Mouse (Mus musculus): ENCODE measurements at regions not wholly inside any gene's neighbourhood (a gene's known extent, or its start where the extent isn't known, plus 50 kb on each side); places are given as distances from the start of the nearest gene placed in this dataset.

- DNase-seq = no peak
These were observed 67.5 kb downstream of the Lmo4 start for GRCm38 (mm10) chr3:144137483-144137882.

- no peak for DNase-seq
These were observed 68.6 kb downstream of the Lmo4 start for GRCm38 (mm10) chr3:144136432-144136831.

GRCm38 (mm10) chr3:144135646-144136045 lies 69.4 kb downstream of the Lmo4 start:
- DNase-seq = no peak

GRCm38 (mm10) chr3:144128042-144128441 lies 77.0 kb downstream of the Lmo4 start:
- no peak for DNase-seq

DNA sequence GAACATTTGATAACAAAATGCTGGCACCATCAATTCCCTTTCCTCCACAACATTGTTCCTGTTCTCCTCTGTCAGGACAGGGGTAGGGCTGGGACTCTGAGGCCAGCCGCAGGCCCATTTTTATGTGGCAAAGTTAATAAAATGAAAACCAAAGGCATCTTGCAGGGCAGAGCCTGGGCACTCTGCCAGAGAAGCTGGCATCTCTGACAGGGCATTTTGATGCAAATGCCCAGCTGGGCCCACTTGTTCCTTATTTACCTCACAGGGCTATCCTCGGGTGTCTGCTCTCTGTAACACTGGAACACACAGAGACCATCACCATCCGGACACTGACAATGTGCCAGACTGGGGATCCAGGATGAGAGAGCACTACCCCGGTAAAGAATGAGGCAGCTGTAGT lies 80.7 kb downstream of the Lmo4 start:
- DNase-seq = no peak

GRCm38 (mm10) chr3:144123361-144124072 lies 81.5 kb downstream of the Lmo4 start:
- DNase-seq = no peak

- DNase-seq = no peak
These were observed 85.9 kb downstream of the Lmo4 start for GRCm38 (mm10) chr3:144119076-144119475.

GRCm38 (mm10) chr3:144113672-144114645 lies 91.1 kb downstream of the Lmo4 start:
- DNase-seq = no peak

GRCm38 (mm10) chr3:144110331-144111080 lies 94.5 kb downstream of the Lmo4 start:
- DNase-seq = no peak

DNA sequence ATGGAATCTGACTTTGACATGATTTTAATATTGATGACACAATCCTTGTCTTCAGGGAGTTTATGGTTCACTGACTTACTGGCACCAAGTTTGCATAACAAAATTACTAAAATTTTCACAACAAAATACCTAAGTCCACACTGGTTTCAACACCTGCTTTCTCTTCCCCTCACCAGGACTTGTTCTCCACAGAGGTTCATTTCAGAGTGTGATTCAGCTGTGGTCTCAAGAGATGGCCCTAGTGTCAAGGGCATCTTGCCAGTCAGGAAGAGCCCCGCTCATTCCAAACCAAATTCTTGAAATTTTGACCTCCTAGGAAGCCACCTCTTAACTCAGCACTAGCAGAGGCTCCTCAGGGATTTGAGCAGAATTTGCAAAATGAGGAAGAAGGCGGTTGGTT lies 95.3 kb downstream of the Lmo4 start:
- DNase-seq = no peak

DNA sequence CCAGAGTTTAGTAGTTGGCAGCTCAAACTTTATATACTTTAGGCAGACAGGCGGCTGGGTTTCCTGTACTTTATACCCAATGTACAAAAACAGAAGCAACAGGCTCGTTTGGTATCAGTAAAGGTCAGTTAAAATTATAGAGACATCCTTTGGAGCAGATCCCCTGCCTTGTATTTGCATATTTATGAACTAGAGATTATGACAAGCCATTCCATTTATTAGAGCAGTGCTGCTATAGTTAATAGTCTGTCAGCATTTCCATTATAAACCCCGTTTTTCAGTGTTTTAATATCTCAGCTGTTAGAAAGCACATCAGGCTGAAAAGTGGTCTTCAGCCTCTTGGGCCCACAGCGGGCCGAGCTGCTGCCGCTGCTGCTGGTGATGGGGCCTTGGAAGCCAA lies 96.7 kb downstream of the Lmo4 start:
- no peak for DNase-seq

- peak; percentile 29 for DNase-seq
These were observed 97.4 kb downstream of the Lmo4 start for GRCm38 (mm10) chr3:144107664-144108063.

- no peak for DNase-seq
These were observed 100.7 kb downstream of the Lmo4 start for GRCm38 (mm10) chr3:144104366-144104765.

DNA sequence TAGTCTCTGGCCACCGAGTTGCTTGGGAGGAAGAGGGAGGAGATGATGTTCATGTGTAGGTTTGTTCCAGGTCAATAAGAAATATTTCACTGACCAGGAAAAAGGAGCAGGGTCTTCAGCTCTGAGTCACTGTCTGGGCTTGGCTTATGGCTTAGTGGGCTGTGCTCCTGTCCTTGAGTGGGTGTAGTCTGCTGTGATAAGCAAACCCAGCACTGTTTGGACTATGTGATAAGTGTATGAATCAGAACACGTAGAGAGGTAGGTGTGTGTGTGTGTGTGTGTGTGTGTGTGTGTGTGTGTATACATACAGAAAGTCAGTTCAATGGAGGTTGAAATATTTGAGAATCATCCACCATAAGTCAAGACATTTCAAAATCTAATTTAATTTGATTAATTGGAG lies 105.6 kb downstream of the Lmo4 start:
- no peak for DNase-seq

GRCm38 (mm10) chr3:144098762-144099161 lies 106.3 kb downstream of the Lmo4 start:
- no peak for DNase-seq

GRCm38 (mm10) chr3:144091231-144091630 lies 113.8 kb downstream of the Lmo4 start:
- no peak for DNase-seq

- DNase-seq = no peak
These were observed 115.2 kb downstream of the Lmo4 start for GRCm38 (mm10) chr3:144089790-144090256.

DNA sequence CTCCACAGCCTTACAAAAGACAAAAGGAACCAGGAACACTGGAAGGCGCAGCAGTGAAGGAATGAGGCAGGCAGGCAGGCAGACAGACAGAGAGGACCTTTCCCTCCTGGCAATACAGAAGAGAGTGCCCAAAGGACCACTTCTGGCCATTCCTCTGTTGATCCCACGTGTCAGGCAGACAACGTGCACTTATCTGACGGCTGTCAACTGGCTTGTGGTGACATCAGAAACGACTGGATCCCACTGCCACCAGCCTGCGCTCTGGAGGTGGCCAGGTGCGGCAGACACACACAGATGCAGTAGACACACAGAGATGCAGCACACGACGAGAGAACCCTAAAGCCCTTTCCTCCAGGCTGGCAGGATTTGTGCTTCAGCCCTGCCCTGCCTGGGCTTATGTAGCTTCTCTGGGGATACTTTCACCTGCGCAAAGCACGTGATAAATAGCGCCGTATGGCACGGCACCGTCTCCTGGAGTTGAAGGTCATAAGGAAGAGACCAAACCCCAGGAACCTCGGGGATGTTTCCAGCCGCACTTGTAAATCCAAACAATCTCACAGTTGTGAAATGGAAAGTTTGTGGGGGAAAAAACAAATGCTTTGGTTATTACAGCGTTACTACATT lies 116.6 kb downstream of the Lmo4 start:
- DNase-seq = no peak

DNA sequence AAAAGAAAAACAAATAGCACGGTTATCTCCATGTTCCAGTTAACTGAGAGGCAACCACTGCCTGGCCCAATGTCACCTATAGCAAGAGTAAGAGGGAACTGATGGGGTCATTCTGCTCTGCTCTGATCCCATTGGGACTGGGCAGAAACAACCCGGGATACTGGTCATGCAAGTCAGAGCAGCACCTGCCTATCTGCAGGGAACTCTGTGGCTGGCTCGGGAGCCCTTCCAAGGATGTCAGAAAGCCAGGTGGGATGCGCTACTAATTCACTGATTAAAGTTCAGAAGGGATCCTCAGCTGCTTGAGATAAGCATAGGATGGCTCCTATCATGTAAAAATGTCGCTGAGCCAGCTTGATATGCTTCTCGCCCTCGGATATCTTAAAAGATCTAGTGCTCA lies 117.2 kb downstream of the Lmo4 start:
- DNase-seq = no peak

GRCm38 (mm10) chr3:144086176-144086575 lies 118.8 kb downstream of the Lmo4 start:
- no peak for DNase-seq

DNA sequence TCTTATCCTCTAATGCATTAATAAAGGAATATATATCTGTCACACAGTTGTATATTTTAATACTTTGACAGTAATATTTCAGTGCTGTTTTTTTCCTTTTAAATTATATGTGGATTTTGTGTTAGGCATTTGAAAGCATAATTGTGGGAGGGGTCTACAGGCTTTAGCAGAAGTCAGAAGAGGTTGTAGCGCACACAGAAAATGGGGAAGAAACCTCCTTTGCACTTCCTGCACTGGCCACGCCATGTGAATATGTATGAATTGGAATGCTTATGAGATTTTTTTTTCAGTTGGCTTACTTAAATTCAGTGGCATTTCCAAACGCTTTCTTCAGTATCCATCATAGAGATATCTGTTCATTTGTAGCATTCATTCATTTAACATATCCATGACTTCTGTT lies 125.1 kb downstream of the Lmo4 start:
- DNase-seq = no peak

GRCm38 (mm10) chr3:144078198-144078935 lies 126.7 kb downstream of the Lmo4 start:
- DNase-seq = no peak
